Mouse (Mus musculus) heart, adult 2 months (tissue): ENCODE results near the gene Vwa2.

ENCODE experiments used
- CTCF ChIP-seq: fragments of 200-600 bp; IDR thresholded peaks from 2 replicates; pipeline ENCODE4 v1.8.1; 2022; ENCODE audit warnings: antibody characterized with exemption, mild to moderate bottlenecking, moderate library complexity
- EP300 ChIP-seq: fragments of 200-500 bp; IDR thresholded peaks from 2 replicates; pipeline ENCODE4 v1.6.1; 2011; ENCODE audit warnings: low read depth, low read length, control low read depth; ENCODE audit not compliant: insufficient read depth
- POLR2A ChIP-seq: fragments of 200-500 bp; IDR thresholded peaks from 2 replicates; pipeline ENCODE4 v1.6.1; 2011; ENCODE audit warnings: mild to moderate bottlenecking, low read depth, low read length, control low read depth; ENCODE audit not compliant: insufficient read depth

GRCm38 (mm10) chr19:56935777-56936176 lies 61.7 kb downstream of the Vwa2 start:
- TF ChIP-seq POLR2A (no peak), CTCF (peak; percentile 41), EP300 (no peak)
